Mouse (Mus musculus) intestine, embryonic 16.5 days (tissue): ENCODE results near the gene Hoxb2. TPM values are rescaled to one million over a fixed set of nuclear protein-coding genes. Genes with fewer than 3 reads are reported as not detected.

ENCODE experiments used
- ATAC-seq: fragments of 200-750 bp; cut with Nextera tagmentation; 2 replicates; pipeline ENCODE4 v1.8.0; 2017; ENCODE audit warnings: moderate TSS enrichment, moderate library complexity
- H3K27ac ChIP-seq: fragments of 300-500 bp; sonication (generic); 2 replicates; pipeline ENCODE4 v1.5.1; 2014; ENCODE audit warnings: mild to moderate bottlenecking, low read length
- H3K27me3 ChIP-seq: fragments of 300-500 bp; sonication (generic); replicated peaks from 2 replicates; pipeline ENCODE4 v1.6.1; 2014; ENCODE audit warnings: low read length, control low read depth, mixed read lengths; ENCODE audit not compliant: control insufficient read depth, insufficient read depth
- H3K36me3 ChIP-seq: fragments of 300-500 bp; sonication (generic); 2 replicates; pipeline ENCODE4 v1.6.1; 2014; ENCODE audit warnings: low read length, control low read depth; ENCODE audit not compliant: control insufficient read depth, insufficient read depth
- H3K4me1 ChIP-seq: fragments of 300-500 bp; sonication (generic); 2 replicates; pipeline ENCODE4 v1.6.1; 2014; ENCODE audit warnings: low read length, control low read depth, mixed read lengths; ENCODE audit not compliant: control insufficient read depth, insufficient read depth
- H3K4me2 ChIP-seq: fragments of 300-500 bp; sonication (generic); 2 replicates; pipeline ENCODE4 v1.6.1; 2014; ENCODE audit warnings: low read depth, low read length, control low read depth
- H3K4me3 ChIP-seq: fragments of 300-500 bp; sonication (generic); 2 replicates; pipeline ENCODE4 v1.5.1; 2014; ENCODE audit warnings: mild to moderate bottlenecking, low read length
- H3K9ac ChIP-seq: fragments of 300-500 bp; sonication (generic); 2 replicates; pipeline ENCODE4 v1.6.1; 2014; ENCODE audit warnings: low read depth, low read length
- H3K9me3 ChIP-seq: fragments of 300-500 bp; sonication (generic); 2 replicates; pipeline ENCODE4 v1.6.1; 2016; ENCODE audit warnings: low read length, control low read depth; ENCODE audit not compliant: control insufficient read depth
- WGBS: fragments of 180-500 bp; shearing (Covaris S2); extraction: QIAGEN DNeasy Blood & Tissue Kit; methylation state at CpG from one replicate; pipeline ENCODE4 v1.1.7; 2014; 5-methylcytosine and 5-hydroxymethylcytosine counted together
- polyA plus RNA-seq: library from polyadenylated mRNA; unstranded; fragments of >200 nt; fragmentation: Nextera tagmentation; extraction: Ambion mirVana; gene quantifications from 2 replicates; pipeline ENCODE4 v1.2.1, GENCODE M21; 2015

Hoxb2 gene
- polyA plus RNA-seq, 1 experiment from 2014 or later: 9.6 TPM

GRCm38 (mm10) chr11:96328605-96329004 lies 21.7 kb upstream of the Hoxb2 start:
- H3K36me3 ChIP-seq: no peaks in the 10 kb centered on the region
- no peak overlapping the region for H3K9ac ChIP-seq
- H3K4me3 ChIP-seq: peak overlapping the region; percentile 21
- peak overlapping the region; percentile 60 for H3K4me2 ChIP-seq
- ATAC-seq: no peak
- H3K27ac ChIP-seq: peak overlapping the region; percentile 88
- 30% methylated on average over 8 of the region's 8 CpGs for WGBS
- H3K9me3 ChIP-seq: no peaks in the 10 kb centered on the region
- peaks cover 34% of the 10 kb centered on the region for H3K4me1 ChIP-seq
- peaks cover 3% of the 10 kb centered on the region; the same call in 1 of the 2 replicates for H3K27me3 ChIP-seq

GRCm38 (mm10) chr11:96332105-96332504 lies 18.2 kb upstream of the Hoxb2 start:
- H3K4me2 ChIP-seq: peak overlapping the region; percentile 65
- ATAC-seq: no peak
- H3K27ac ChIP-seq: peak overlapping the region; percentile 92
- peak overlapping the region; percentile 51 for H3K4me3 ChIP-seq
- H3K27me3 ChIP-seq: peaks cover 3% of the 10 kb centered on the region; the same call in 1 of the 2 replicates
- peaks cover 59% of the 10 kb centered on the region for H3K4me1 ChIP-seq
- H3K36me3 ChIP-seq: no peaks in the 10 kb centered on the region
- peak overlapping the region; percentile 79 for H3K9ac ChIP-seq
- WGBS: 8% methylated on average over 8 of the region's 8 CpGs
- H3K9me3 ChIP-seq: no peaks in the 10 kb centered on the region

GRCm38 (mm10) chr11:96332618-96333032 lies 17.7 kb upstream of the Hoxb2 start:
- WGBS: 11% methylated on average over 34 of the region's 35 CpGs
- Histone ChIP-seq H3K9ac (peak overlapping the region; percentile 79), H3K36me3 (no peaks in the 10 kb centered on the region), H3K4me3 (peak overlapping the region; percentile 51), H3K9me3 (no peaks in the 10 kb centered on the region), H3K27me3 (peaks cover 3% of the 10 kb centered on the region; the same call in 1 of the 2 replicates), H3K27ac (peak overlapping the region; percentile 92), H3K4me1 (peaks cover 56% of the 10 kb centered on the region), H3K4me2 (peak overlapping the region; percentile 65)
- ATAC-seq: no peak

- peak overlapping the region; percentile 65 for H3K4me2 ChIP-seq
- H3K9me3 ChIP-seq: no peaks in the 10 kb centered on the region
- H3K27me3 ChIP-seq: peaks cover 3% of the 10 kb centered on the region; the same call in 1 of the 2 replicates
- H3K36me3 ChIP-seq: no peaks in the 10 kb centered on the region
- H3K4me3 ChIP-seq: peak overlapping the region; percentile 51
- WGBS: 15% methylated on average over 17 of the region's 17 CpGs
- peaks cover 57% of the 10 kb centered on the region for H3K4me1 ChIP-seq
- ATAC-seq: peak; percentile 31; the same call in 1 of the 2 replicates
- H3K9ac ChIP-seq: peak overlapping the region; percentile 79
- peak overlapping the region; percentile 92 for H3K27ac ChIP-seq
These were observed 16.9 kb upstream of the Hoxb2 start for GRCm38 (mm10) chr11:96333241-96334001.

- peaks cover 3% of the 10 kb centered on the region; the same call in 1 of the 2 replicates for H3K27me3 ChIP-seq
- H3K27ac ChIP-seq: peak overlapping the region; percentile 92
- H3K4me3 ChIP-seq: peak overlapping the region; percentile 51
- H3K9me3 ChIP-seq: no peaks in the 10 kb centered on the region
- 23% methylated on average over 2 of the region's 2 CpGs for WGBS
- H3K9ac ChIP-seq: peak overlapping the region; percentile 79
- peaks cover 60% of the 10 kb centered on the region for H3K4me1 ChIP-seq
- no peak for ATAC-seq
- H3K36me3 ChIP-seq: no peaks in the 10 kb centered on the region
- H3K4me2 ChIP-seq: peak overlapping the region; percentile 65
These were observed 16.3 kb upstream of the Hoxb2 start for GRCm38 (mm10) chr11:96334002-96334364.

- H3K27ac ChIP-seq: peak overlapping the region; percentile 92
- H3K4me3 ChIP-seq: no peak overlapping the region
- H3K4me1 ChIP-seq: peaks cover 59% of the 10 kb centered on the region
- 0 out of 2 replicates have a peak, but pooled peaks have one; percentile 18 for ATAC-seq
- H3K9ac ChIP-seq: peak overlapping the region; percentile 4; the same call in 1 of the 2 replicates
- H3K27me3 ChIP-seq: 0 out of 2 replicates have a peak, but pooled peaks cover 3% of the 10 kb centered on the region
- 31% methylated on average over 3 of the region's 3 CpGs for WGBS
- H3K36me3 ChIP-seq: no peaks in the 10 kb centered on the region
- H3K4me2 ChIP-seq: peak overlapping the region; percentile 65
- no peaks in the 10 kb centered on the region for H3K9me3 ChIP-seq
These were observed 15.3 kb upstream of the Hoxb2 start for GRCm38 (mm10) chr11:96334998-96335397.

GRCm38 (mm10) chr11:96336597-96336996 lies 13.7 kb upstream of the Hoxb2 start:
- Histone ChIP-seq H3K4me1 (peaks cover 61% of the 10 kb centered on the region), H3K4me2 (no peak overlapping the region)

GRCm38 (mm10) chr11:96337026-96337425 lies 13.3 kb upstream of the Hoxb2 start:
- no peak overlapping the region for H3K4me3 ChIP-seq
- no peak overlapping the region for H3K4me2 ChIP-seq
- peak overlapping the region; percentile 49; the same call in 1 of the 2 replicates for H3K27ac ChIP-seq
- no peaks in the 10 kb centered on the region for H3K9me3 ChIP-seq
- H3K4me1 ChIP-seq: peaks cover 61% of the 10 kb centered on the region
- no peak for ATAC-seq
- 35% methylated on average over 6 of the region's 6 CpGs for WGBS
- 0 out of 2 replicates have a peak, but pooled peaks cover 3% of the 10 kb centered on the region for H3K27me3 ChIP-seq
- peak overlapping the region; percentile 41 for H3K9ac ChIP-seq
- no peaks in the 10 kb centered on the region for H3K36me3 ChIP-seq

More at GRCm38 (mm10) chr11:96336597-96336996, 13.7 kb upstream of the Hoxb2 start:
- no peaks in the 10 kb centered on the region for H3K36me3 ChIP-seq
- peak overlapping the region; percentile 49; the same call in 1 of the 2 replicates for H3K27ac ChIP-seq
- 0 out of 2 replicates have a peak, but pooled peaks cover 3% of the 10 kb centered on the region for H3K27me3 ChIP-seq
- H3K9me3 ChIP-seq: no peaks in the 10 kb centered on the region
- 33% methylated on average over 2 of the region's 2 CpGs for WGBS
- ATAC-seq: no peak
- no peak overlapping the region for H3K4me3 ChIP-seq
- 0 out of 2 replicates have a peak overlapping the region, but pooled peaks have one; percentile 41 for H3K9ac ChIP-seq

GRCm38 (mm10) chr11:96338957-96339855 lies 11.1 kb upstream of the Hoxb2 start:
- peaks cover 56% of the 10 kb centered on the region for H3K4me1 ChIP-seq
- peak overlapping the region; percentile 81 for H3K9ac ChIP-seq
- peak overlapping the region; percentile 92 for H3K27ac ChIP-seq
- no peaks in the 10 kb centered on the region for H3K9me3 ChIP-seq
- no peaks in the 10 kb centered on the region for H3K36me3 ChIP-seq
- 39% methylated on average over 7 of the region's 7 CpGs for WGBS
- H3K4me3 ChIP-seq: no peak overlapping the region
- peaks cover 3% of the 10 kb centered on the region; the same call in 1 of the 2 replicates for H3K27me3 ChIP-seq
- ATAC-seq: no peak
- H3K4me2 ChIP-seq: peak overlapping the region; percentile 93
